Mouse (Mus musculus) common myeloid progenitor, adult 5-6 weeks (primary cell): ENCODE results near the gene Cep131. TPM values are rescaled to one million over a fixed set of nuclear protein-coding genes. Genes with fewer than 3 reads are reported as not detected.

Experiments used
- ATAC-seq: replicated peaks from 2 replicates; pipeline ENCODE4 v1.8.0; 2016; ENCODE audit warnings: low read depth, mild to moderate bottlenecking, moderate TSS enrichment, inconsistent platforms; ENCODE audit not compliant: poor library complexity, severe bottlenecking
- total RNA-seq: library from RNA; stranded (forward); fragments of 200-1000, 187-1606 nt; gene quantifications from 2 replicates; pipeline ENCODE4 v1.2.3, GENCODE M21; 2017

Gene Cep131
- total RNA-seq, 1 experiment from 2014 or later = 34.0 TPM

- peak; percentile 94 for ATAC-seq
Observed at GRCm38 (mm10) chr11:120098588-120099511, 12.2 kb upstream of the Cep131 start, which contains the start of the genes Tepsin and Ndufaf8. Tepsin (minus strand) TSS chr11:120098731. Ndufaf8 (plus strand) TSS chr11:120098928.

GRCm38 (mm10) chr11:120092817-120093591 is 6.4 kb upstream of the Cep131 start:
- no peak for ATAC-seq

- no peak for ATAC-seq
Observed at GRCm38 (mm10) chr11:120090661-120091060, 4.0 kb upstream of the Cep131 start.

GRCm38 (mm10) chr11:120085891-120086627 is 568 bp downstream of the Cep131 start:
- ATAC-seq = no peak; the same call in 1 of the 2 replicates

- ATAC-seq = no peak
Observed at GRCm38 (mm10) chr11:120080282-120080681, 6.3 kb downstream of the Cep131 start.

- ATAC-seq = no peak
Observed at GRCm38 (mm10) chr11:120076191-120076590, 10.4 kb downstream of the Cep131 start.

GRCm38 (mm10) chr11:120072986-120073647 is 13.5 kb downstream of the Cep131 start:
- ATAC-seq = peak; percentile 59; the same call in 1 of the 2 replicates

- no peak for ATAC-seq
Observed at GRCm38 (mm10) chr11:120071731-120072320, 14.8 kb downstream of the Cep131 start.

- peak; percentile 26; the same call in 1 of the 2 replicates for ATAC-seq
Observed at GRCm38 (mm10) chr11:120071065-120071464, 15.6 kb downstream of the Cep131 start.

GRCm38 (mm10) chr11:120070286-120070930 is 16.2 kb downstream of the Cep131 start:
- ATAC-seq = no peak

- no peak for ATAC-seq
Observed at GRCm38 (mm10) chr11:120069261-120069660, 17.4 kb downstream of the Cep131 start.

- no peak for ATAC-seq
Observed at GRCm38 (mm10) chr11:120067834-120068233, 18.8 kb downstream of the Cep131 start.

GRCm38 (mm10) chr11:120065291-120065690 is 21.3 kb downstream of the Cep131 start:
- ATAC-seq = peak; percentile 44

GRCm38 (mm10) chr11:120064668-120065040 is 22.0 kb downstream of the Cep131 start:
- ATAC-seq = no peak

GRCm38 (mm10) chr11:120064006-120064667 is 22.5 kb downstream of the Cep131 start:
- ATAC-seq = peak; percentile 50

GRCm38 (mm10) chr11:120063326-120063725 is 23.3 kb downstream of the Cep131 start:
- no peak for ATAC-seq

GRCm38 (mm10) chr11:120060634-120061033 is 26.0 kb downstream of the Cep131 start:
- ATAC-seq = no peak
